Mouse (Mus musculus): Measurements from ENCODE around the gene Ostf1.

The Ostf1 gene

DNA sequence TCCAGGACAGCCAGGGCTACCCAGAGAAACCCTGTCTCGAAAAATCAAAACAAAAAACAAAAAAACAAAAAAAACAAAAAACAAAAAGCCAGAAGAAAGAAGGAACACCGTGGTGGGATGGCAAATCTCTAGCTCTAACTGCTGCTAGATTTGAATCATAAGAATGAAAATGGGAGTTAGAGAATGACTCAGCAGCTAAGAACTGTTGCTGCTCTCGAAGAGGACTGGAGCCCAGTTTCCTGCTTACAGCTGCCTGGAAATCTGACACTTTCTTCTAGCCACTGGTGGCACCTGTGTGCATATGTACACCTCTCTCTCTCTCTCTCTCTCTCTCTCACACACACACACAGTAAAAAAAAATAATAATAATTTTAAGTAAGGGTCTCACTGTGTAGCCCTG is 14.8 kb upstream of the Ostf1 start:
- no peak for DNase-seq (ENCODE audit: low spot score in 2 of 2)

DNA sequence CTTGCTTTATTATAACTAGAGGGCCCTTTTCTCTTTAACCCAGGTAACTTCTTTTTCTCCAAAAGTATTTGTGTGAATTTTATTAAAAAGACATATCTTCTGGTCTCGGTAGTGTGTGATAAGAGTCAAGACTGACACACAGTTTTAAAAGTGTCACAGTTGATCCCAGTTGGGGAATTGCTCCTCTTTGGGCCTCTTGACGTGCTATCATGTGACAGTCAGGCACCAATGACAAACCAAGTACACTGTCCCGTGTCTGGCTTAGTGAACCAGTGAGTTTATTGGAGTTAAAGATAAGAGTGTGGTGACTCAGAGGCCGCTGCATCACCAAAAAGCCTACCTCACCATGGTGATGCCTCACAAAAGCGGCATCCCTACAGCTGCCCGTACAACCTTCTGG is 12.5 kb upstream of the Ostf1 start:
- no peak for DNase-seq (ENCODE audit: low spot score in 2 of 2)

DNA sequence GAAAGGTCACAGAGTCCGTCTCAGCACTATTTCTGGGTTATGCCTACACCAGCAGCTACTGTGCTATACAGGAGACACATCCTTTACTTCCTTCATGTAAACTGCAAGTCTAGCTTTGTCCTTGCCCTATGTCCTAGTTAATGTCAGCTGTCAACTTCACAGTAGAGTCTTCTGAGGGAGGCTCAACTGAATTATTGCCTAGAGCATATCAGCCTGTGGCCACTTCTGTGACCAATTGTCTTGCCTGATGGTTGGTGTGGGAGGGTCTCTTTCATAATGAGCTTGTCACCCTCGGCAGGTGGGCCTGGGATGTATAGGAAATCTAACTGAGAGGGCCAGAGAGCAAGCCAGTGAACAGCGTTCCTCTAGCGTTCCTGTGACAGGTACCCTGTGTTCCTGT is 11.8 kb upstream of the Ostf1 start:
- no peak for DNase-seq (ENCODE audit: low spot score in 2 of 2)

DNA sequence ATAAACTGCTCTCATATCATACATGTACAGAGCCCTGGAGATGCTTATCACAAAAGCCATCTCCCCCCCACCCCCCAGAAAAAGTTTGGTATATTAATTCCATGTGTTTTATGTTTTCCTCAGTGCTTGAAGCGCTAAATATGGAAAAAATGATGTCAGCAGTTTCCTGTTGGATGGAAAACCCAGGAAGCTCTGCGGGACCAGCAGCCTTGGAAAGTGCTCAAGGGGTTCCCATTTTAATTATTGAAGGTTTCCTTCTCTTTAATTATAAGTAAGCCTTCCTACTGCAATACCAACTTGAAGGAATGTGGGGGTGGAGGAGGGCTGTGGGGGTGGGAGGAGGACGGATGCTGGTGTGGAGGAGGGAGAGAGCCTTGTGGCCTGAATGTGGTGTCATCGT is 9.4 kb upstream of the Ostf1 start:
- DNase-seq (ENCODE audit: low spot score in 2 of 2), result no peak

DNA sequence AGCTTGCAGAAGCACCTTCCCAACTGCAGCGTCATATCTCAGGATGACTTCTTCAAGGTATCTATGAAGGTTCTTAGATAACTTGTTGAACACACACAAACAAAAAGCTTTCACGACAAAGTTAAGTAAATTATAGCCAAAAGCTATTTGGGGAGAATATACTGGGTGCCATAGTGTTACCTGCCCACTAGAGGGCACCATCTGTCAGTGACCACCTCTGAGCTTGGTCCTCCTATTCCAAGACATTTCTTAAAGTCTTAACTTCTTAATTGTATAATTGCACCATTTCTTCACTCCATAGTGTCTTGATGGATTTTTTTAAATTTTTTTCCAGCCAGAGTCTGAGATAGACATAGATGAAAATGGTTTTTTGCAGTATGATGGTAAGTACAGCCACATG is 7.9 kb upstream of the Ostf1 start:
- no peak for DNase-seq (ENCODE audit: low spot score in 2 of 2)

DNA sequence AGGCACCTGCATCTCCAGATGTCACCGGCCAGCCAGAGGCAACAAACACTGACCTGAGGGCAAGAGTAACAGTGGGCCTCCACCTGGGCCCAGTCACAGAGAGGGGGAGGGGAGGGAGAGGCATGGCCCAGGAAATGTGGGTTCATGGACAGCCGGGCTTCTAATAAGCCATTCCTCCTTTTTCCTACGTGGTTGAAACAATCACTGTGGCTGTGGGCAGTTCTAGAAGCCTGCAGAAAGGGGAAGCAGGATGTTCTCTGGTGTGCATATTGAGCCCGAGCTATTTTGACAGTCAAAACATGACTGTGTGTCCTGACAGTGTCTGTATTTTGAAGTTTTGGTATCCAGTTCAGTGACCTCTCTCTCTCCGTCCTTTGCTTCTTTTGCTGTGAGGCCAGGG is 7.3 kb upstream of the Ostf1 start:
- DNase-seq (ENCODE audit: low spot score in 2 of 2), result peak in 1 of 2 experiments; percentile 7

DNA sequence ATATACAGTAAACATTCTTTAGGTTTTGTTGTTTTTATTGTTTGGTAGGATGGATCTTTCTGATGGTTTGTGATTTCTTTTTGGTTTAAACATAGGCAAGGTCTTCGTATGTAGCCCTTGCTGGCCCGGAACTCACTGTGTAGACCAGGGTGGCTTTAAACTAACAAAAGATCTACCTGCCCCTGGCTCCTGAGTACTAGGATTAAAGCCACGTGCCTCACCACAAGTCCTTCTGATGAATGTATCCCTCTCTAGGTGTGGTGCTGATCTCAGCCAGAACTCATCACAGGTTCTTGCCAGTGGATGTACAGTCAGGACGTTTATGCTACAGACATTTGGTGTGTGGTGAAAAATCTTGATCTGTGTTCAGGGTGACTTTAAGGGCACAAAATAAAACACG is 6.3 kb upstream of the Ostf1 start:
- no peak for DNase-seq (ENCODE audit: low spot score in 2 of 2)

DNA sequence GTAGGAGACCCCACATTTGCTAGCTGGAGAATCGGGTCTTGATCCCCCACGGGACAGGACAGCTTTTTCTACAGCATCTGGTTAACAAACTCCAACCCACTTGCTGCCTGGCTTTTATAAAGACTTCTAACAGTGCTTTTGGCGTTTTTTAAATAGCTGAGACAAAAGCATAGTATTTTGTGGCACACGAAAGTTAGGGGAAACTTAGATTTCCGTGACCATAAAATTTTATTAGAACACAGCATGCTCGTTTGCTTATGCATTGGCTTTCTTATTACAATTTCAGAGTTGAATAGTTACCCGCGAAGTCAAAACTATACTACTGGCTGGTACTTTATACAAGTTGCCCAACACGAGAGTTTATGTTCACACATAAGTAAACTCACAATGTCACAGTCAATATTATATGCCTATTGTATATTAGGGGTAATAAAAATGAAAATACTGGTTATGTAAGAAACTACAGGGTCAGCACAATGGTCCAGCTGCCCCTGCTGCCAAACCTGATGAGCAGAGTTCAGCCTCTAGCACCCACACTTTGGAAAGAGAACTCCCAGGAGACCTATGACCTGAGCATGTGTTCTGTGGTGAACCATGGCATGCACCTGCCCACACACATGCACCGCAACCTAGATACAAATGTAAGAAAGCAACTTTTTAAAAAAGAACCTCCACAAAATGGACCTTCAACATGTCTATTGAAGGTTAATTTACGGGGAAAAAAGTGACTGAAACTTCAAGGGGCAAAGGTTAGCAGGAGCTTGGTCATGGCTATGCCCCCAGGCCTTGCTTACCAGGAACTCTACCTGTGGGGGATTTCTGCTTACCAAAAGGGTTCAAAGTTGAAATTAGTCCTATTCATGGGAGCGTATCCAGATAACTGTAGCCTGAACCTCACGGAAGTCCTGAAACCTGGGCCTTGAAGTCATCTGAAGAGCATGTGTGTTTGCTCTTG is 885 bp upstream of the Ostf1 start:
- DNase-seq (ENCODE audit: low spot score in 2 of 2), result peak in 1 of 2 experiments; percentile 6

DNA sequence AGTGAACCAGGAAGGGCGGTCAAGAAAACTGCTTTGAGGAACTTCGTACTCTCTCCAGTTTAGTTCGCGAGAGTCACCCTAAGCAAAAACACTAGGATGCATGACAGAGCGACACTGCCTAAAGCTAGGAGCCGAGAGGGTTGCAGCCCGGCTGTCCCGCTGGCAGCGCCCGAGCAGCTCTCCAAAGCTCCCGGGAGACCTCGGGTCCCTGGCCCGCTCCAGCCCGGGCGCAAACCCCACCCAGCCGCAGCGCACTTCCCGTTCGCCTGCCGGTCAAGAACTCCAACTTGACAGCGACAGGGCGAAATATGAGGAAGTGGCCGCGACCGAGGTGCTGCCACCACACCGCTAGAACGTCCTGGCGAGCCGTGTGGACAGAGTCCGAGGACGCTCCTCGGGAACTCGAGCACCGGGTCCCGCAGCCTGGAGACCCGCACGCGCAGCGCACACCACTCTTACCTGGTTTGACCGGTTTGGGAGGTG is 421 bp downstream of the Ostf1 start:
- DNase-seq (ENCODE audit: low spot score in 2 of 2), result peak; percentile 41 to 54

DNA sequence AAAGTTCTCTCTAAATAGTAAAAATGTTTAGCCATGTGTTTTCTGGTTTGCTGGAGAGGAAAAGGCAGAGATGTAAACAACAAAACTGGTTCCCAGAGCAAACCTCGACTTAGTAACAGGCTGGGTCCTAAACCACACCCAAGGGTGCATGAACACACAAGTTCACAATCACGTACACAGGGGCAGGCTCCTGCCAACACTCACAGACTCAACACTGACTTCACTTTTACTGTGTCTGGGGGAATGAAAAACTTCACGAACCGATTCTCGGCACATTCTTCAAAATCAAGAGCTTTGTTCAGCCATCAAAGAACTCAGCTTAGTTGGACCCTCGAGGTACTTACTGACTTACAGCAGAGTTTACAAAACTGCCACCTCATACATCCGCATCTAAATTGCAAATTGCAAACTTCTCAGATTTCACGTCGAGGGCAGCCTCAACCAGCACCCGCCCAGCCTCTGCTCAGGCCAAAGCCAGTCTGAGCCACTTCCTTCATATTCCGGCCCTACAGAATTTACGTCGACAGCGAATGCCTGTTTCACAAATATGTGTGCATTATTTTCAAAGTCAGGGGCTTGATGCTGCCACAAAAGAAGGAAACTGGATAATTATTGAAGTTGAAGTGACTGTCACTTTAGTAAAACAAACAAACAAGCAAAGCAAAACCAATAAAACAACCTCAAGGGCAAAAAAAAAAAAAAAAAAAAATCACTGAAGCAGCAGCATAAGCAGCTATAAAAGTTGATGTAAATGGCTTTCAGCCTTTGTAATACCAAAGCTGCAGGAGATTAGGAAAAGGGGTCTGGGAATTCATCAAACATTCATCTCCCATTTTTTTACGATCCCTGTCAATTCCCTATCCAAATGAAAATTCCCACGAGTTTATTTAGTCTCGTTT is 1.2 kb downstream of the Ostf1 start:
- peak; percentile 33 to 52 for DNase-seq (ENCODE audit: low spot score in 2 of 2)

DNA sequence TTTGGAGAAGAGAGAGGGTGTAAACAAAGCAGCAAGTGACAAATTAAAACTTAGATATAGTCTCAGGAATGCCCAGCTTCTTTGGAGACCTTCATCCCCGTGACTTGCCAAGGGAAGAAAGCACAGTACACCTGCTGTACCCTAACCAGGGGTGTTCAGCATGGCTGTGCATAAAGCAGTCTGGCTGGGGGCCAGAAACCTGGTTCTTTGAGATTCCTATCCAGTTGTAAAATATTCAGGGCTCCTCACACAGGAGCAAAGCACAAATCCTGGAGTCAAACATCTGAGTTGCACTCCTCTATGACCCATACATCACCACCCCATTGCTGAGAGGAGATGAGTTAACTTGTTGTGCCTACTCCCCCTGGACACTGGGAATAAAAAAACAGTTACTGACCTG is 2.0 kb downstream of the Ostf1 start:
- DNase-seq (ENCODE audit: low spot score in 2 of 2), result no peak

DNA sequence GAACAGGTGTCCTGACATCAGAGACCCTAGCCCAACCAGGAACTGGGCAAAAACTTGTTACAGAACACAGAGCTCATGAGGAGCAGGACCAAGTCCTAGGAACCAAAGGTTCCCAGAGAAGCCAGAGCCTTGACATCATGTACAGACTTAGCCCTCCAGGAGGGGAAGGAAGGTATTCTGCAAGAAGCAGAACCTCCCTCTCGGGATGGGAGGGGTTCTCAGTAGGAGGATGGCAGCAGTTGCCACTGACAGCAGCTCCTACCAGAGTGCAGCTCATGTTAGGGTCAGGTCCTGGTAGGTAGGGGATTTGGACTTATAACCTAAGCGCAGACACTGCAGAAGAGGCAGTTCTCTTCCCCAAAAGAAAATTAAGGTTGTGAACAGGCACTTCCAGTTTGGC is 7.7 kb downstream of the Ostf1 start:
- no peak for DNase-seq (ENCODE audit: low spot score in 2 of 2)

DNA sequence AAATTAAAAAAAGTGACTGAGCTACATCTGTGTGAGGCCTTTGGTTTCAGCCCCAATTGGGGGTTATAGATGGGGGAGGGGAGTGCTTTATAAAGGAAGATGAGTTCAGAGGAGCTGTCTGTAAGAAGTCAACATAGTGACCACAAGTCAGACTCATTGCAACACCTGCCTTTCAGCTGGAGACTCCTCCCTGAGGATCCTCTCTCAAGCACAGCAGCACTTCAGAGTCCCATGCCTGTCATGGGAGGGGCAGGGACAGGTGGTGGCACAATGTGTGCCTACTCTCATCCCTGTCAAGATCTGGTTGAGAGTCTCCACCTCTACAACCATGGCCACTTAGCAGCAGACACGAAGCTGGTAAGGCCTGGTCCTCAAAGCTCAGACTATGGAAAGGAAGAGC is 11.9 kb downstream of the Ostf1 start:
- peak; percentile 50 to 58 for DNase-seq (ENCODE audit: low spot score in 2 of 2)

DNA sequence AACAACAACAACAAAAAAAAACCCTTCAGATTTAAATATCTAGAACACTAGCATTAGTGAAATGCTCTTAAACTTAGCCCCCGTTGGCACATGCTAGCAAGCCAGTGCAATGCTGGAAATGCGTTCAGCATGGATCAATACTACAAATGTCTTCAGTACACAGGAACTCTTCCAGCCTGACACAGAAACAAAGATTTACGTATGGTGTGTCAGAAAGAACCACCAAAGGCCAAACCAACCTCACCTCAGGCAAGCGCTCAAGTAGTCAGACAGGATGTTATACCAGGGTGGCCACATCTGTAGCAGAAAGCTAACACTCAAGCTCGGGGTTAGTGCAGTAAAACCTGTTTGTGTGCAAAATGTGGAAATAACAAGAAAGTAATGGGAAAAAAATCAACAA is 12.6 kb downstream of the Ostf1 start:
- peak; percentile 69 to 77 for DNase-seq (ENCODE audit: low spot score in 2 of 2)

DNA sequence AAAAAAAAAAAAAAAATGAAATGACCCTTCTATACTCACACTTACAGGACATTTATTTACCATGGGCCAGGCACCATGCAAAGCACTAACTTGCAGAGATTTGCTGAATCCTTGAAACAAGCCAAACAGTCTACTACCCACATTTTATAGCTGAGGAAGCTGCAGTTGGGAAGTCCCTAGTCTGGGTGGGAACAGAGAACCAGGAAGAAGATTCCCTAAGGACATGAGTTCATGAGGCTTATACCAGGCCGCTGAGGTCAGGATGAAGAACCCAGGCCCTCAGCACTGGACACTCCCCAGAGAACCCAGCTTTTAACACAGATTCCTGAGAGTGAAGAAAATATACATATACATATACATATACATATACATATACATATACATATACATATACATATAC is 14.1 kb downstream of the Ostf1 start:
- no peak for DNase-seq (ENCODE audit: low spot score in 2 of 2)

DNA sequence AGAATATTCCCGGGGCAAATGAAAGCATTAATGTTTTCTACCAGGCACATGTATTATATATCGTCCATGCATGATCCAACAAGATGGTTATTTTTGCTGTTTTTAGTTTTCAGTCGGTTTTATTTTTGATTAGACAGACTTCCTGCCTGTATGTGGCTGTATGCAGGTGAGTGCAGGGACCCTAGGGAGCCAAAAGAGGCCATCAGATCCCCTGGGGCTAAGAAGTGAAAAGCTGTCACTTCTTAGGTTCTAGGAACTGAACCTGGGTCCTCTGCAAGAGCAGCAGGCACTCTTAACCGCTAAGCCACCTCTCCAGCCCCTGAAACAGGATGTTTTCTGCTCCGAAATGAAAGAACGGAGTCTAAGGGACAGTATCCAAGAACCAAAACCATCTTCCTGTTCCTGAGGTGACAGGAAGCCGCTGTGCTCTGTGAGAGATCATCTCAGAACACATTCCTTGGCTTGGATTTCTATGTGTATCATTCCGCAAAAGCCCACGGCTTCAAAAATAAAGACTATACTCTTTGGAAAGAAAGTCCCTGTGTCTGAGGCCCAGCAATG is 15.9 kb downstream of the Ostf1 start:
- no peak for DNase-seq (ENCODE audit: low spot score in 2 of 2)

DNA sequence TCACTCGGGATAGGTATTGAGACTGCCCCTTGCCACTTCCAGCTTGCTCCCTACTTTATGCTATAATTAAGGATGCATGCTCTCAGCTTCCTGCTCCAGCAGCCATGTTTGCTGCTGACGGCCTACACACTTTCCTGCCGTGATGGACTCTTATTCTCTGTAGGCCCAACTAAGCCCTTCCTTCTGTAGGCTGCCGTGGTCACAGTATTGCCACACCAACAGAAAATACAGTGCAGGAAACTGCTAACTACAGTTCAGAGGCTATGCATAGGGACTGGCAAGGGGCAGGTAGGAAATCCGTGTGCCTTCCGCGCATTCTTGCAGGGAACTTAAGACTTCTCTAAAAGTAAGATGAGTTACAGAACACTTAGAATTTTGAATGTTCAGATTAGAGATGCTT is 17.3 kb downstream of the Ostf1 start:
- no peak for DNase-seq (ENCODE audit: low spot score in 2 of 2)

DNA sequence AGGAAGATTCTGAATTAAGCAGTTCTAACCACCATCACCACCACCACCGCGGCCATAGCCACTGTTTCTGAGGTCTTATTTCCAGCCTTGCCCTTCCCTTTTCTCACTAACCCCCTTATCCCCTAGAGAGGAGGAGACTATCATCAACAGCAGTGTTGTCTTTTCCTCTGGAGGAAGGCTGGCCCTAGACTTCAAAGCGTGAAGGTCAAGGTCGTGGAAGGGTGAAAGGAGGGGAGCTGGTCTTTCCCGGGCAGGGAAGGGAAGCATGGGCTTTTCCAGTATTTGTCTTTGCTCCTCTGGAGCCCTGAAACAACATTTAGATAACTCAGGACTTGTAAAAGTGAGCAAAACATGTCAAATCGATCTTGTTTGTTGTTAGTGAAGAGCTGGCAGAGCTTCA is 22.6 kb downstream of the Ostf1 start:
- DNase-seq (ENCODE audit: low spot score in 2 of 2), result no peak

DNA sequence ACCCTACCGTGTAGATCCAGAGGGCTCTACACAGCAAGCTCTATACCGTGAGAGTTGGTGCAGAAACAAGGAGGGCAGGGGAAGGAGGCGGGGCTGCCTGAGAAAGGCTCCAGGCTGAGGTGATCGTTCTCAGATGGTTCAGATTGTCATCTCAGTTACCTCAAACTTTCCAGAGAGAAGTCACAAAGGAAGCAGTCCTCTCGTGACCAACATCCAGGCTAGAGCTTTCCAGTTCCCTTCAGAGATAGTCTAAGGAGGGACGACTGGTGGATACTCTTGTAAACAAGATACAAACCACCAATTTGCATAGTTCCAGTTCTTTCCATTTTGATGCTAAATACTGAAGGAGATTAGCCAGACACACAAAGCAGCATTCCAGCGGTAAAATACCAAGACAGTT is 23.7 kb downstream of the Ostf1 start:
- DNase-seq (ENCODE audit: low spot score in 2 of 2), result no peak

DNA sequence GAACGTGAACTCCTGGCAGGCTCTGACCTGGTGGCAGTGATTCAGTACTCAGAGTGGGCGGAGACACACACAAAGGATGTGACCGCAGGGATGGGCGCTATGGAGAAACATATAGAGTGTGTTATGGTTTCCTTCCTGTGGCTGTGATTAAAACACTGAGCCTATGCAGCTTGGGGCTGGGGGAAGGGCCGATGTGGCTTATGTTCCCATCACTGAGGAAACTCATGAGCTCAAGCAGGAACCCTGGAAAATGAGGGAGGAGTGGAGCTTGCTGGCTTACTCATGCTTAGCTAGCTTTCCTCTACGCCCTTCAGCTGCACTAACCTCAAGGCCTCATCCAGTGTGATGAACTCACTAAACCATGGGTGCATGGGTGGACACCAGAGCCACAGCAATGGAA is 28.6 kb downstream of the Ostf1 start:
- DNase-seq (ENCODE audit: low spot score in 2 of 2), result no peak

DNA sequence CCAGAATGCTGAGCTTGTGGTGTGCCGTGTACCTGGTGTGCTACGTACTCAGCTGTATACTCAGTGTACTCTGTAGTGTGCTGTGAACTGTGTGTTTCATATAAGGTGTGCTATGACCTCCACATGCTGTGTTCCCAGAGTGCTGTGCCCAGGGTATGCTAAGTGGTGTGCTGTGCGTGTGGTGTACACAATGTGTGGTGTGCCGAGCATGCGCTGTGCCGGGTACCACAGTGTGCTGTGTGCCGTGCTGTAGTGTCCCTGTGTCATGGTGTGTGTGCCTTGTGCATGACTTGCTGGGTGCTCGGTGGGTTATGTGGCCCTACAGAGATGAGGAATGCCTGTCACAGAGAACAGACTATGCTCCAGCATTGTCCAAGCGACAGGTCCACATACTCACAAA is 31.0 kb downstream of the Ostf1 start:
- DNase-seq (ENCODE audit: low spot score in 2 of 2), result no peak

DNA sequence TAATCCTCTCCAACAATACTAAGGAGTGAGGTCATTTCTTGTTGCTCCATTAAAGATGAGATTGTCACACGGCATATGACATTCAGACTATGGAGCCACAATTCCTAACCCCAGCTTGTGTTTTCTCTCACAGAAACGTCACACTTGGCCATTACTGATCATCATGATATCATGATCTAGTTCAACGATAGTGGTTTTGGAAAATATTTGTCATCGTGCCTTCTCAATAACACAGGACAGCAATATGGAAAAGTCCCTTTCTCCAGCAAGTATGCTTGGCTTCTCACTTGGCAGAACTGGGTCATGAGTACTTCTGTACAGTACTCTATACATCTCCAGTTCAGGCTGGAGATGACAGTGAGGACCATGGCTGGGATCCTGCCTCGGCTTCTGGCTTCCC is 32.0 kb downstream of the Ostf1 start:
- DNase-seq (ENCODE audit: low spot score in 2 of 2), result no peak
